Mouse (Mus musculus) left cerebral cortex, adult 11 months (tissue): ENCODE results near the gene Becn1.
A peak's percentile ranks its signal among the peaks of the same experiment; 100 is the strongest.
"Not testable (repeated sequence)": the region's sequence is repeated elsewhere in the genome, so short reads cannot be mapped to it uniquely, and the experiment has no call there.

Experiments used
- DNase-seq: peaks from one replicate; pipeline ENCODE4 v3.0.0; 2022; ENCODE audit warnings: low spot score

Gene Becn1

GRCm38 (mm10) chr11:101302004-101302798, at the start of gene Becn1:
Becn1 (minus strand) TSS chr11:101302286.
- peak; percentile 92 for DNase-seq

DNA sequence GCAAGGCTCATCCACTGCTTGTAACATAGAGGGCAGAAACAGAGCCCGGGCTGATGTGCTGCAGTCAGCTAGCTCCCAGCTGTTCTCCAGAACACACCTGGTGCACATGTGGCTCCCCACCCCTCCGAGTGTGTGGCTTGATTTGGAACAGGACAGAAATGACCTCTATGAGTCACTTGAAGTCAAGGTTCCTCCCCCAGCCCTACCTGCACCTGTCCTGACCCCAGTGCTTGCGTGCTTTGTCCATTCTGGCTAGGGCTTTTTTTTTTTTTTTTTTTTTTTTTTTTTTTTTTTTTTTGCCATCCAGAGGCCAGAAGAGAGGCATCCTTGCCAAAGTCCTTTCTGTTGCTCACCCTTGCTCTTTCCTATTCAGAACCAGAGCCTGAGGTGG, 49.6 kb upstream of the Becn1 start:
- no peak for DNase-seq

GRCm38 (mm10) chr11:101351100-101351720, 49.1 kb upstream of the Becn1 start:
- no peak for DNase-seq

DNA sequence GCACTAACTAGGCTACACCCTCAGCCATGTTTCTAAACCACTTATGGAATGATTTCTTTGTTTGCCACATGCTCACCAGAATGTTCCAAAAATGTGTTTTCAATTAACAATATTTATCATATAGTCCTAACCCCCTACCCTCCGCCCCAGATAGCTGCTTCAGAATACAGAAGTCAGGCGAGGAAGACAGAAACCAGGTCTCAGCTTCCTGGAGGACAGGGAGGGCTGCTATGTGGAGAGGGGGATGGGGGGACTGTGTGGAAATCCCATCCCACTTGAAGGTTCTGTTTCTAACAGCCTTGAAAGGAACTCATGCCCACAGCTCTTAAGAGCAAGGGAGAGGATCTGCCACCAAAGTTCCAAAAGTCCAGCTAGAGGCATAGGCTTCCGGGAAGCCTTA, 47.1 kb upstream of the Becn1 start:
- DNase-seq: no peak

DNA sequence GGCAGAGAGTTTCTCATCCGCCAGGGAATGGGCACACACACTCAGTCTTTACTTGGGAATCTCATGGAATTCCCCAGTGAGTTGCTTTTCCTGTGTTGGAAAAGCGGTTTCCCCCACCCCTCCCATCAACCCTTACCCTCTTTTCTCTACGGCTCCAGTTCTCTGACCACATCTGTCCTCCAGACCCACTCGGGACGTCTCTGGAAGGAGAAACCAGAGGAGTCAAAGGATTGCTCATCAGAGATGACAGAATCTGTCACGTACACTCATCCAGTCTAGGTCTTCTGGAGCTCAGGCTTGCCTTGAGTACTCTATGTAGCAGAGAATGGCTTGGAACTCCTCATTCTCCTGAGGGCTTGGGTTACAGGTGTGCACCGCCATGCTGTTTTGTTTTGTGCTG, 46.7 kb upstream of the Becn1 start:
- DNase-seq: no peak

DNA sequence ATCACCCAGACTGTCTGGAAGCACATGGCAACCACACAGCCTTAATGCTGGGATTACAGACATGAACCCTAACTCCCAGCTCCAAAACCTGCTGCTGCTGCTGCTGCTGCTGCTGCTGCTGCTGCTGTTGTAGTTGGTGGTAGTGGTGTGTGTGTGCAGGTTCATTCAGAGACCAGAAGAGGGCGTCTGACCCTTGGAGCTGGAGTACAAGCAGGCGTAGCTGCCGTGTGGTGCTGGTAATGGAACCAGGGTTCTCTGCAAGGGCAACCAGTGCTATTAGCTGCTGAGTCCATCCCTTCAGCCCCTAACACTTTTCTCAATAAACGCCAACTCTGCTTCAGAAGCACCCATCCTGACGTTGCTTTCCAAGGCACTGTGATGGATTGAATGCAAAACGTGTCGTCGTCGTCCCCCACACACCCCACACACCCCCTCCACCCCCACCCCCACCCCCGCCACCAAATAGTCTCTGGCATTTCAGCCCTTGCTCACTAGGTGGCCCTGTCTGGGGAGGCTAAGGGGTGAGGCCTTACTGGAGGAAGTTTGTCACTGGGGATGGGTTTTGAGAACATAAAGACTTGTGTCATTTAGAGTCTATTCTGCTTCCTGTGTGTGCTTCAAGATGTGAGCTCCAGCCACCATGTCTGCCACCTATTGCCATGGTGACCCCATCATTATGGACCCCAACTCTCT, 45.1 kb upstream of the Becn1 start:
- no peak for DNase-seq

DNA sequence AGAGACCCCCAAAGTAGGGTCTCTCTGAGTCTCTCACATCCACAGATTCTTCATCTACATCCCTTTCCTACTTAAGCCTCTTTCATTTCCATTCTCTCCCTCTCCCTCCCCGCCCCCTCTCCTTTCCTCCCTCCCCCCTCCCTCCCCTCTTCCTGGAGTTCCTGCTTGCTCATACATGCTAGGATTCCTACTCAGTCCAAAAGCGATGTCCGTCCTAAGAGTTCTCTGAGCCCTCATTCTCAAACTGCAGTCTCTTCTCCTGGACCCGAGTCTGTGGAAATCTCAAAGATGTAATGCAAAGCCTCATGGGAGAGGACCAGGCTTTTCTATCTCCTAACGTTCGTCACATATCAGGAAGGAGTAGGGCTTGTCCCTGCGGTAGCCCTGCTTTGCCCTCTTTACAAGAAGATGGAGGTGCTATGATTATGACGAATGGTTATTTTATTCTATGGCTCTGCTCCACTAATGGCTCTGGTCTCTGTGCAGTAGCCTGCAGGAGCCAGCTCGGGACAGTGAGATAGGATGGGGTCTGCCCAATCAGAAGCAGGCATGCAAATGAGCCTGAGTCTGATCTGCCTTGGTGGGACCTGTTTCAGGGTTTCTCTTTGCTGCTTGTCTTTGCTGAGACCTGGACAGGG, 36.2 kb upstream of the Becn1 start:
- no peak for DNase-seq

- no peak for DNase-seq
Observed at GRCm38 (mm10) chr11:101335685-101336084, 33.6 kb upstream of the Becn1 start.

- DNase-seq: no peak
Observed at GRCm38 (mm10) chr11:101334516-101334915, 32.4 kb upstream of the Becn1 start.

GRCm38 (mm10) chr11:101334023-101334422, 31.9 kb upstream of the Becn1 start:
- DNase-seq: no peak

- DNase-seq: no peak
Observed at GRCm38 (mm10) chr11:101332537-101332936, 30.5 kb upstream of the Becn1 start.

- DNase-seq: not testable (repeated sequence)
Observed at GRCm38 (mm10) chr11:101330961-101331360, 28.9 kb upstream of the Becn1 start.

GRCm38 (mm10) chr11:101330371-101330924, 28.4 kb upstream of the Becn1 start, which contains the start of gene Aoc3:
Aoc3 (plus strand) TSS chr11:101330605.
- DNase-seq: no peak

DNA sequence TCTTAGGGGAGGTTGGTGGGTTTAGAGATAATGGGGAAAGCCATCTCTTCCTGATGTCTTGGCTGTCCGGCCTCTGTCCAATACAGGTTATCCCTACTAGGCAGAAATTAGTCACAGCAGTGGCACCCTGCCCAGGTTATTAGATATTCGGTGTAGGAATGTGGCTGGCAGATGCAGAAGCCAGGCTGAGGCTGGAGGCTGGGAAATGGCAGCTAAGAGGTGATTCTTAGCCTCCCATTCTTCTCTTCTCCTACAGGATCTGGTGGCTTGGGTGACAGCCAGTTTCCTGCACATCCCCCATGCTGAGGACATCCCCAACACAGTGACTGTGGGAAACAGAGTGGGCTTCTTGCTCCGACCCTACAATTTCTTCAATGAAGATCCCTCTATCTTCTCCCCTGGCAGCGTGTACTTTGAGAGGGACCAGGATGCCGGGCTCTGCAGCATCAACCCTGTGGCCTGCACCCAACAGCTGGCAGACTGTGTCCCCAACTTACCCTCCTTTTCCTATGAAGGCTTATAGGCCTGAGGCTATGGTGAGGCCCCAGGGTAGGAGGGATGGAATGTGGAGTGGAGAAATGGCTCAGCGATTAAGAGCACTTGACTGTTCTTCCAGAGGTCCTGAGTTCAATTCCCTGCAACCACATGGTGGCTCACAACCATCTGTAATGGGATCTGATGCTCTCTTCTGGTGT, 27.0 kb upstream of the Becn1 start:
- no peak for DNase-seq

DNA sequence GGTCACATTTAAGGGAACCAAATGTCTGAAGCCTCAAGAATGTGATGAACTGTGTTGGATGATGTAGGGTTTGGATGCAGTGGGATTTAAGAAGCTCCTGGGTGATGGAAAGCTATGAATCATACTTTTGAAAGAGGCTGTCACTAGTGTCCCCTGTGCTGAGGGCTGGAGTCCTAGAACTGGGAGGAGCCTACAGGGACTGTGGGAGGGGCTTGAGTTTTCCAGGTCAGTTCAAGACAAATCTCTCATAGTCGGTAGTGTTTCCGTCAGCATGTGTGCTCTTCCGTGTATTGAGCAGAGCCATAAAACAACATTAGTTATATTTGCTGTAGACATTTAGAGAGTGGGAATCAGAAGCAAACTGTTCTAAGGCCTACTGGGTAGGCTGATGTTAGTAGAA, 25.2 kb upstream of the Becn1 start:
- no peak for DNase-seq

DNA sequence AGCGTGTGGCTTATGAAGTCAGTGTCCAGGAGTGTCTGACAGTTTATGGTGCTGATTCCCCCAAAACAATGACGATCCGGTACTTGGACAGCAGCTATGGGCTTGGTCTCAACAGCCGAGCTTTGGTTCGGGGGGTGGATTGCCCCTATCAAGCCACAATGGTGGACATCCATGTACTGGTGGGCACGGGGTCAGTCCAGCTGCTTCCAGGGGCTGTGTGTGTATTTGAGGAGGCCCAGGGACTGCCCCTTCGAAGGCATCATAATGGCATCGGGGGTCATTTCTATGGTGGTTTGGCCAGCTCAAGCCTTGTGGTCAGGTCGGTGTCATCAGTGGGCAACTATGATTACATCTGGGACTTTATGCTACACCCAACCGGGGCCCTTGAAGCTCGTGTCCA, 24.1 kb upstream of the Becn1 start:
- no peak for DNase-seq

DNA sequence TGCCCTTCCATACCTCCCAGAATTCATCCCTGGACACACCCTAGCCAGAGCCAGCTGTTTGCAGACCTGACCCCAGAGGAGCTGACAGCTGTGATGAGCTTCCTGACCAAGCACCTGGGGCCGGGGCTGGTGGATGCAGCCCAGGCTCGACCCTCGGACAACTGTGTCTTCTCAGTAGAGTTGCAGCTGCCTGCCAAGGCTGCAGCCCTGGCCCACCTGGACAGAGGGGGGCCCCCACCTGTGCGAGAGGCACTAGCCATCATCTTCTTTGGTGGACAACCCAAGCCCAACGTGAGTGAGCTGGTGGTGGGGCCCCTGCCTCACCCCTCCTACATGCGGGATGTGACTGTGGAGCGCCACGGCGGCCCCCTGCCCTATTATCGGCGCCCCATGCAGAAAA, 23.1 kb upstream of the Becn1 start:
- DNase-seq: not testable (repeated sequence)

GRCm38 (mm10) chr11:101324763-101325162, 22.7 kb upstream of the Becn1 start, which contains the start of gene Aoc2:
Aoc2 (plus strand) TSS chr11:101325063.
- DNase-seq: no peak

- peak; percentile 66 for DNase-seq
Observed at GRCm38 (mm10) chr11:101323609-101324008, 21.5 kb upstream of the Becn1 start.

GRCm38 (mm10) chr11:101316501-101316917, 14.4 kb upstream of the Becn1 start:
- no peak for DNase-seq
